Mouse (Mus musculus) MEL (cell line): ENCODE measurements around the gene Erv3. TPM values are rescaled to one million over a fixed set of nuclear protein-coding genes. Genes with fewer than 3 reads are reported as not detected.

Experiments used
- DNase-seq: peaks from one replicate; pipeline ENCODE4 v3.0.0; 2011; ENCODE audit warnings: low read depth, low spot score
- H3K27ac ChIP-seq: 2 replicates; pipeline ENCODE4 v1.5.1; 2012; ENCODE audit warnings: low read depth, mild to moderate bottlenecking, control low read depth, low read length, moderate library complexity; ENCODE audit not compliant: control insufficient read depth
- H3K27me3 ChIP-seq, 2 experiments: fragments of 150-350 bp in 1 of 2; sonication (generic) in 1 of 2; 2 replicates each; pipeline ENCODE4 v1.6.1; 2012; ENCODE audit warnings: low read length in 2 of 2, mild to moderate bottlenecking in 2 of 2, improper control_type of control experiment in 1 of 2, moderate library complexity in 1 of 2; ENCODE audit not compliant: insufficient read depth in 2 of 2, control insufficient read depth in 1 of 2
- H3K36me3 ChIP-seq, 2 experiments: 2 replicates each; pipeline ENCODE4 v1.6.1; 2012 to 2014; ENCODE audit warnings: low read length in 2 of 2, improper control_type of control experiment in 1 of 2, inconsistent platforms in 1 of 2, mild to moderate bottlenecking in 1 of 2; ENCODE audit not compliant: insufficient read depth in 2 of 2, control insufficient read depth in 1 of 2
- H3K4me1 ChIP-seq, 2 experiments: fragments of 150-350 bp in 1 of 2; sonication (generic) in 1 of 2; 2 replicates each; pipeline ENCODE4 v1.6.1; 2012; ENCODE audit warnings: low read length in 2 of 2, improper control_type of control experiment in 1 of 2, mild to moderate bottlenecking in 1 of 2; ENCODE audit not compliant: insufficient read depth in 2 of 2, control insufficient read depth in 1 of 2
- H3K4me3 ChIP-seq, 2 experiments: fragments of 150-350 bp in 1 of 2; sonication (generic) in 1 of 2; 2 replicates each; pipeline ENCODE4 v1.5.1; 2012; ENCODE audit warnings: low read depth in 2 of 2, low read length in 2 of 2, mild to moderate bottlenecking in 2 of 2, moderate library complexity in 2 of 2, control low read depth in 1 of 2, improper control_type of control experiment in 1 of 2; ENCODE audit not compliant: control insufficient read depth in 1 of 2, insufficient read depth in 1 of 2
- H3K79me2 ChIP-seq: 2 replicates; pipeline ENCODE4 v1.6.1; 2012; ENCODE audit warnings: mild to moderate bottlenecking, low read length, moderate library complexity; ENCODE audit not compliant: control insufficient read depth, poor library complexity, insufficient read depth
- H3K9ac ChIP-seq: 2 replicates; pipeline ENCODE4 v1.6.1; 2012; ENCODE audit warnings: low read depth, mild to moderate bottlenecking, control low read depth, low read length, moderate library complexity; ENCODE audit not compliant: control insufficient read depth, poor library complexity, severe bottlenecking
- H3K9me3 ChIP-seq: fragments of 150-350 bp; sonication (generic); replicated peaks from 2 replicates; pipeline ENCODE4 v1.6.1; 2012; ENCODE audit warnings: mild to moderate bottlenecking, low read length, improper control_type of control experiment, moderate library complexity; ENCODE audit not compliant: insufficient read depth
- CTCF ChIP-seq, 3 experiments: IDR thresholded peaks in 2 of 3; conservative IDR thresholded peaks in 1 of 3; 2 replicates each; pipeline ENCODE4 v1.5.1; 2011 to 2012; ENCODE audit warnings: low read length in 3 of 3, low read depth in 2 of 3, mild to moderate bottlenecking in 2 of 3, improper control_type of control experiment in 1 of 3, inconsistent platforms in 1 of 3, mixed read lengths in 1 of 3, moderate library complexity in 1 of 3; ENCODE audit not compliant: control insufficient read depth in 1 of 3, insufficient read depth in 1 of 3, poor library complexity in 1 of 3, severe bottlenecking in 1 of 3
- E2F4 ChIP-seq: IDR thresholded peaks from 2 replicates; pipeline ENCODE4 v1.6.1; 2011; ENCODE audit warnings: low read depth, low read length, improper control_type of control experiment, borderline replicate concordance
- HCFC1 ChIP-seq: IDR thresholded peaks from 2 replicates; pipeline ENCODE4 v1.6.1; 2012; ENCODE audit warnings: low read depth, mild to moderate bottlenecking, inconsistent platforms, low read length, improper control_type of control experiment, moderate library complexity
- MAZ ChIP-seq: IDR thresholded peaks from 2 replicates; pipeline ENCODE4 v1.6.1; 2012; ENCODE audit warnings: low read depth, mild to moderate bottlenecking, inconsistent platforms, low read length, improper control_type of control experiment
- MYB ChIP-seq: IDR thresholded peaks from 2 replicates; pipeline ENCODE4 v1.6.1; 2011; ENCODE audit warnings: mild to moderate bottlenecking, low read depth, low read length, improper control_type of control experiment
- MYC ChIP-seq: IDR thresholded peaks from 2 replicates; pipeline ENCODE4 v1.6.1; 2011; ENCODE audit warnings: low read depth, mild to moderate bottlenecking, low read length, improper control_type of control experiment, moderate library complexity
- POLR2AphosphoS5 ChIP-seq: IDR thresholded peaks from 2 replicates; pipeline ENCODE4 v1.6.1; 2012; ENCODE audit warnings: low read depth, borderline replicate concordance, mild to moderate bottlenecking, inconsistent platforms, low read length, moderate library complexity, mixed read lengths
- RAD21 ChIP-seq: IDR thresholded peaks from 2 replicates; pipeline ENCODE4 v1.6.1; 2011; ENCODE audit warnings: mild to moderate bottlenecking, low read depth, low read length, improper control_type of control experiment
- RCOR1 ChIP-seq: IDR thresholded peaks from 2 replicates; pipeline ENCODE4 v1.6.1; 2012; ENCODE audit warnings: low read depth, mild to moderate bottlenecking, inconsistent platforms, low read length, improper control_type of control experiment
- SIN3A ChIP-seq: IDR thresholded peaks from 2 replicates; pipeline ENCODE4 v1.6.1; 2012; ENCODE audit warnings: low read length, improper control_type of control experiment, inconsistent platforms
- SMC3 ChIP-seq: IDR thresholded peaks from 2 replicates; pipeline ENCODE4 v1.6.1; 2011; ENCODE audit warnings: low read depth, low read length, improper control_type of control experiment
- TAL1 ChIP-seq: IDR thresholded peaks from 2 replicates; pipeline ENCODE4 v1.6.1; 2012; ENCODE audit warnings: mild to moderate bottlenecking, inconsistent platforms, low read length, moderate library complexity, mixed read lengths
- TCF12 ChIP-seq: IDR thresholded peaks from 2 replicates; pipeline ENCODE4 v1.6.1; 2014; ENCODE audit warnings: low read depth, mild to moderate bottlenecking, inconsistent platforms, low read length, improper control_type of control experiment, moderate library complexity
- UBTF ChIP-seq: IDR thresholded peaks from 2 replicates; pipeline ENCODE4 v1.6.1; 2012; ENCODE audit warnings: low read depth, mild to moderate bottlenecking, inconsistent platforms, low read length, improper control_type of control experiment, moderate library complexity, borderline replicate concordance; ENCODE audit not compliant: insufficient read depth
- USF2 ChIP-seq, 2 experiments: IDR thresholded peaks; 2 replicates each; pipeline ENCODE4 v1.6.1; 2011 to 2012; ENCODE audit warnings: improper control_type of control experiment in 2 of 2, low read length in 2 of 2, borderline replicate concordance in 1 of 2, inconsistent platforms in 1 of 2, low read depth in 1 of 2, mild to moderate bottlenecking in 1 of 2; ENCODE audit not compliant: insufficient read depth in 1 of 2
- ZC3H11A ChIP-seq: IDR thresholded peaks from 2 replicates; pipeline ENCODE4 v1.6.1; 2012; ENCODE audit warnings: low read depth, mild to moderate bottlenecking, inconsistent platforms, low read length, improper control_type of control experiment
- polyA plus RNA-seq, 2 experiments: library from polyadenylated mRNA; stranded (reverse) in 1 of 2; unstranded in 1 of 2; fragments of >175 nt in 1 of 2; fragments of >200 nt in 1 of 2; gene quantifications; 2 replicates each; pipeline versions ENCODE4 v1.2.1 to v1.2.4; 2012; ENCODE audit warnings: low replicate concordance in 2 of 2, low read depth in 1 of 2; ENCODE audit not compliant: insufficient read length in 2 of 2, insufficient read depth in 1 of 2, missing spikeins in 1 of 2
- total RNA-seq: library from RNA; depleted of rRNA; stranded (reverse); fragments of 300-350 nt; gene quantifications from 2 replicates; pipeline ENCODE4 v1.2.3, GENCODE M21; 2012

Gene Erv3
- total and polyA plus RNA-seq, 3 experiments, result 0.36 to 0.62 TPM; not detected in 1

DNA sequence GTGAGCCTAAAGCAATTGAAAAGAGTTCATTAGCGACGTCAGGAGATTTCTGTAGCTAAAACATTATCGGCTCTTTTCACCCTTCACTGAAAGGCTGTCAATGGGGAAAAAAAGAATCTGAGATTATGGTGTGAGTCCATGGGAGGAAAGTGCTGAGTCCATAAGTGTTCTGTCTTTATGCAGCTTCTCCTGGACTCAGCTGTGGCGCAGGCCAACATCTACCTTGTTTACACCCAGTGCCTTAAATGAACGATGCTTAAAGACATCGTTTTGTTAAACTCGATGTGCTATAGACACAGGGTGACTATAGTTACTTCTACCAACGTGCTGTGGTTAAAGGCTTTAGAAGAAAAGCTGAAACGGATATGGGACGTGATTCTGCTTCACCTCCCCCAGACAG lies 45.2 kb downstream of the Erv3 start:
- no peak for TF ChIP-seq MAZ
- no peak overlapping the region for H3K27ac ChIP-seq
- H3K36me3 ChIP-seq, result no peaks in the 10 kb centered on the region
- no peaks in the 10 kb centered on the region for H3K79me2 ChIP-seq
- no peaks in the 10 kb centered on the region for H3K9me3 ChIP-seq
- no peaks in the 10 kb centered on the region for H3K4me1 ChIP-seq
- peaks cover 1 to 2% of the 10 kb centered on the region in 2 experiments; a peak in 2 of 4 replicates for H3K27me3 ChIP-seq
- DNase-seq, result no peak
- no peak overlapping the region for H3K4me3 ChIP-seq
- no peak overlapping the region for H3K9ac ChIP-seq

GRCm38 (mm10) chr2:131813437-131813836 lies 46.1 kb downstream of the Erv3 start:
- Histone ChIP-seq H3K9ac (no peak overlapping the region), H3K27me3 (peaks cover 2 to 4% of the 10 kb centered on the region in 2 experiments; a peak in 3 of 4 replicates), H3K79me2 (no peaks in the 10 kb centered on the region), H3K36me3 (no peaks in the 10 kb centered on the region), H3K4me1 (no peaks in the 10 kb centered on the region), H3K9me3 (no peaks in the 10 kb centered on the region), H3K27ac (no peak overlapping the region), H3K4me3 (no peak overlapping the region)
- TF ChIP-seq MYB, result no peak
- TF ChIP-seq TCF12, result no peak
- TF ChIP-seq SIN3A, result no peak
- no peak for TF ChIP-seq RCOR1
- no peak for TF ChIP-seq MYC
- no peak for TF ChIP-seq ZC3H11A
- no peak for TF ChIP-seq UBTF
- no peak for TF ChIP-seq POLR2AphosphoS5
- no peak for TF ChIP-seq E2F4
- TF ChIP-seq HCFC1, result no peak
- no peak for DNase-seq

- Histone ChIP-seq H3K36me3 (no peaks in the 10 kb centered on the region), H3K27ac (no peak overlapping the region), H3K27me3 (peaks cover 2 to 4% of the 10 kb centered on the region in 2 experiments; a peak in 3 of 4 replicates), H3K79me2 (no peaks in the 10 kb centered on the region)
- DNase-seq, result peak; percentile 63
- TF ChIP-seq TAL1 (no peak), ZC3H11A (peak; percentile 48), SMC3 (peak; percentile 74), RAD21 (peak; percentile 87), CTCF (IDR thresholded peaks at IDR 0.05 in 2 of 3, conservative IDR thresholded peaks at IDR 0.05 in 1 of 3; ENCODE audit: control insufficient read depth in 1 of 3, insufficient read depth in 1 of 3, low read depth in 2 of 3, low read length in 3 of 3, poor library complexity in 1 of 3, severe bottlenecking in 1 of 3) (peak; percentile 91 to 99 (median 95)), USF2 (IDR thresholded peaks at IDR 0.05; ENCODE audit: borderline replicate concordance in 1 of 2, insufficient read depth in 1 of 2, low read depth in 1 of 2, low read length in 2 of 2) (no peak)
- TF ChIP-seq, all 39 proteins: peak for 4
- Histone ChIP-seq H3K9me3 (no peaks in the 10 kb centered on the region), H3K9ac (no peak overlapping the region), H3K4me1 (no peaks in the 10 kb centered on the region), H3K4me3 (no peak overlapping the region)
These were observed 46.9 kb downstream of the Erv3 start for GRCm38 (mm10) chr2:131812480-131813137.
